Mouse (Mus musculus) heart, postnatal 0 days (tissue): ENCODE measurements around the gene Zswim4.

ENCODE experiments used
- CTCF ChIP-seq: IDR thresholded peaks from 2 replicates; pipeline ENCODE4 v1.5.1; 2016; ENCODE audit warnings: antibody characterized with exemption, control low read depth, low read depth
- EP300 ChIP-seq: IDR thresholded peaks from 2 replicates; pipeline ENCODE4 v1.6.1; 2016; ENCODE audit warnings: antibody characterized with exemption, low read depth

- TF ChIP-seq CTCF (no peak), EP300 (no peak)
These were observed 44.3 kb downstream of the Zswim4 start for GRCm38 (mm10) chr8:84192555-84192954.
